Comparison of ENCODE assay signal across 30 mouse cellular contexts in the genomic region with DNA sequence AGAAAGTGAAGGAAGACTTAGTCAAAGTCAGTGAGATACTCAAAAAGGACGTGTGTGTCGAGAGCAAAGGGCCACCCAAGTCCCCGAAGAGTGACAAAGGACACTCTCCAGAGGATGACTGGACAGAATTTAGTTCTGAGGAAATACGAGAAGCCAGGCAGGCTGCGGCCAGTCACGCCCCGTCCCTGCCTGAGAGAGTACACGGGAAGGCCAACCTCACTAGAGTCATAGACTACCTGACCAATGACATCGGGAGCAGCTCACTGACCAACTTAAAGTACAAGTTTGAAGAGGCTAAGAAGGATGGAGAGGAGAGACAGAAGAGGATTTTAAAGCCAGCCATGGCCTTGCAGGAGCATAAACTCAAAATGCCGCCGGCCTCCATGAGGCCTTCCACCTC.
"Had no signal": no experiment of that assay in that cellular context is flagged by ENCODE, and none has a peak within 500 bp of the region (broad histone marks: within the 10 kb centered on the region; RNA-seq: fewer than 3 reads in every experiment).

No protein-coding gene starts in this region.

- H3K27me3 ChIP-seq: limb, embryonic 12.5 days; limb, embryonic 13.5 days; limb, embryonic 15.5 days; liver, embryonic 12.5 days; liver, embryonic 13.5 days; liver, embryonic 15.5 days; lung, embryonic 15.5 days; midbrain, embryonic 12.5 days; midbrain, embryonic 13.5 days; midbrain, embryonic 15.5 days; neural tube, embryonic 12.5 days had no signal

- H3K27ac ChIP-seq: left cerebral cortex, adult 2 months; limb, embryonic 10.5 days; limb, embryonic 12.5 days; limb, embryonic 13.5 days; limb, embryonic 15.5 days; liver, embryonic 12.5 days; liver, embryonic 13.5 days; liver, embryonic 14.5 days; liver, embryonic 15.5 days; lung, embryonic 15.5 days; macrophage; midbrain, embryonic 12.5 days; midbrain, embryonic 13.5 days; midbrain, embryonic 15.5 days; neural tube, embryonic 12.5 days had no signal

- ATAC-seq: liver, embryonic 12.5 days; liver, postnatal 0 days; lung, postnatal 0 days; midbrain, embryonic 13.5 days; midbrain, embryonic 15.5 days; midbrain, embryonic 16.5 days had no signal

- H3K4me1 ChIP-seq: limb, embryonic 10.5 days; limb, embryonic 12.5 days; limb, embryonic 13.5 days; limb, embryonic 15.5 days; liver, embryonic 12.5 days; lung, embryonic 15.5 days; midbrain, embryonic 12.5 days; midbrain, embryonic 13.5 days; midbrain, embryonic 15.5 days; neural tube, embryonic 12.5 days had no signal

- H3K9me3 ChIP-seq: limb, embryonic 15.5 days; lung, embryonic 15.5 days; midbrain, embryonic 15.5 days had no signal

- H3K4me2 ChIP-seq: limb, embryonic 12.5 days; limb, embryonic 13.5 days; limb, embryonic 15.5 days; liver, embryonic 11.5 days; liver, embryonic 12.5 days; liver, embryonic 13.5 days; liver, embryonic 15.5 days; lung, embryonic 14.5 days; lung, embryonic 15.5 days; midbrain, embryonic 12.5 days; midbrain, embryonic 13.5 days; midbrain, embryonic 15.5 days; neural tube, embryonic 12.5 days had no signal

- H3K4me3 ChIP-seq: left cerebral cortex, adult 2 months; limb, embryonic 10.5 days; limb, embryonic 12.5 days; limb, embryonic 13.5 days; limb, embryonic 15.5 days; liver, embryonic 12.5 days; liver, embryonic 13.5 days; liver, embryonic 15.5 days; lung, embryonic 15.5 days; midbrain, embryonic 12.5 days; midbrain, embryonic 13.5 days; midbrain, embryonic 15.5 days; myocyte; neural tube, embryonic 12.5 days had no signal

- DNase-seq: left cerebral cortex, postnatal 4 days; liver; liver, embryonic 13.5 days; liver, postnatal 0 days; lung, adult 18-20 months; lung, adult 2 months; lung, embryonic 14.5 days; lung, postnatal 10 days; lung, postnatal 14 days; lung, postnatal 36 days; lung, postnatal 4 days; midbrain, embryonic 14.5 days had no signal

- H3K9ac ChIP-seq: limb, embryonic 12.5 days; limb, embryonic 13.5 days; limb, embryonic 15.5 days; liver, embryonic 12.5 days; liver, embryonic 13.5 days; liver, embryonic 14.5 days; liver, embryonic 15.5 days; liver, postnatal 0 days; lung, embryonic 14.5 days; lung, embryonic 15.5 days; midbrain, embryonic 12.5 days; midbrain, embryonic 13.5 days; midbrain, embryonic 15.5 days; neural tube, embryonic 12.5 days had no signal
